Mouse (Mus musculus): ENCODE data around the gene Dedd2. TPM values are rescaled to one million over a fixed set of nuclear protein-coding genes. Genes with fewer than 3 reads are reported as not detected.
A peak's percentile ranks its signal among the peaks of the same experiment; 100 is the strongest.

Gene Dedd2
- polyA plus RNA-seq, 1 experiment from 2014 or later: 7.3 TPM

- WGBS: 80% methylated on average over 1 of the region's 1 CpGs
- Histone ChIP-seq H3K4me2 (replicated peaks; ENCODE audit: low read depth, low read length) (no peak overlapping the region), H3K9me3 (ENCODE audit: control insufficient read depth, low read length) (no peaks in the 10 kb centered on the region), H3K4me1 (replicated peaks; ENCODE audit: control insufficient read depth, insufficient read depth, low read length) (no peaks in the 10 kb centered on the region), H3K9ac (ENCODE audit: low read depth, low read length) (no peak overlapping the region), H3K4me3 (ENCODE audit: low read depth, low read length) (no peak overlapping the region), H3K27me3 (ENCODE audit: control insufficient read depth, insufficient read depth, low read length) (no peaks in the 10 kb centered on the region), H3K27ac (ENCODE audit: low read depth, low read length) (no peak overlapping the region), H3K36me3 (ENCODE audit: control insufficient read depth, insufficient read depth, low read length) (peaks cover 22% of the 10 kb centered on the region)
- ATAC-seq (ENCODE audit: low FRiP score) (no peak), DNase-seq (ENCODE audit: low spot score) (no peak)
Observed at GRCm38 (mm10) chr7:25227523-25228300, 7.3 kb upstream of the Dedd2 start.

- Histone ChIP-seq H3K27ac (ENCODE audit: low read depth, low read length) (no peak overlapping the region), H3K4me3 (ENCODE audit: low read depth, low read length) (peak overlapping the region; percentile 65; the same call in 1 of the 2 replicates), H3K4me2 (replicated peaks; ENCODE audit: low read depth, low read length) (peak overlapping the region; percentile 98; the same call in 1 of the 2 replicates), H3K36me3 (ENCODE audit: control insufficient read depth, insufficient read depth, low read length) (peaks cover 4% of the 10 kb centered on the region; the same call in 1 of the 2 replicates), H3K27me3 (ENCODE audit: control insufficient read depth, insufficient read depth, low read length) (no peaks in the 10 kb centered on the region), H3K9me3 (ENCODE audit: control insufficient read depth, low read length) (no peaks in the 10 kb centered on the region), H3K9ac (ENCODE audit: low read depth, low read length) (peak overlapping the region; percentile 62; the same call in 1 of the 2 replicates), H3K4me1 (replicated peaks; ENCODE audit: control insufficient read depth, insufficient read depth, low read length) (peaks cover 11% of the 10 kb centered on the region)
- no peak for DNase-seq (ENCODE audit: low spot score)
- WGBS: 90% methylated on average over 10 of the region's 10 CpGs
- no peak for ATAC-seq (ENCODE audit: low FRiP score)
Observed at GRCm38 (mm10) chr7:25222275-25222967, 2.0 kb upstream of the Dedd2 start.

- no peaks in the 10 kb centered on the region for H3K27me3 ChIP-seq (ENCODE audit: control insufficient read depth, insufficient read depth, low read length)
- peaks cover 4% of the 10 kb centered on the region; the same call in 1 of the 2 replicates for H3K36me3 ChIP-seq (ENCODE audit: control insufficient read depth, insufficient read depth, low read length)
- peaks cover 11% of the 10 kb centered on the region for H3K4me1 ChIP-seq (replicated peaks; ENCODE audit: control insufficient read depth, insufficient read depth, low read length)
- peak; percentile 99 for DNase-seq (ENCODE audit: low spot score)
- H3K9ac ChIP-seq (ENCODE audit: low read depth, low read length): peak within 1 kb of the TSS; percentile 62
- peak within 1 kb of the TSS; percentile 98 for H3K4me2 ChIP-seq (replicated peaks; ENCODE audit: low read depth, low read length)
- H3K4me3 ChIP-seq (ENCODE audit: low read depth, low read length): peak within 1 kb of the TSS; percentile 65
- H3K9me3 ChIP-seq (ENCODE audit: control insufficient read depth, low read length): no peaks in the 10 kb centered on the region
- peak; percentile 95 for ATAC-seq (ENCODE audit: low FRiP score)
- WGBS: under 1% methylated on average over 45 of the region's 45 CpGs
- H3K27ac ChIP-seq (ENCODE audit: low read depth, low read length): peak within 1 kb of the TSS; percentile 74; the same call in 1 of the 2 replicates
Observed at GRCm38 (mm10) chr7:25221102-25221883, 878 bp upstream of the Dedd2 start, which contains the start of gene Zfp526. TSS of gene Zfp526 (plus strand) at chr7:25221425.

- Histone ChIP-seq H3K27ac (ENCODE audit: low read depth, low read length) (no peak overlapping the region), H3K4me3 (ENCODE audit: low read depth, low read length) (peak overlapping the region; percentile 65), H3K36me3 (ENCODE audit: control insufficient read depth, insufficient read depth, low read length) (peaks cover 2% of the 10 kb centered on the region; the same call in 1 of the 2 replicates), H3K27me3 (ENCODE audit: control insufficient read depth, insufficient read depth, low read length) (no peaks in the 10 kb centered on the region), H3K4me2 (replicated peaks; ENCODE audit: low read depth, low read length) (peak overlapping the region; percentile 98), H3K9ac (ENCODE audit: low read depth, low read length) (peak overlapping the region; percentile 74), H3K4me1 (replicated peaks; ENCODE audit: control insufficient read depth, insufficient read depth, low read length) (peaks cover 11% of the 10 kb centered on the region), H3K9me3 (ENCODE audit: control insufficient read depth, low read length) (no peaks in the 10 kb centered on the region)
- DNase-seq (ENCODE audit: low spot score): peak; percentile 95
- ATAC-seq (ENCODE audit: low FRiP score): peak; percentile 72
- 3% methylated on average over 31 of the region's 31 CpGs for WGBS
Observed at GRCm38 (mm10) chr7:25219756-25220456, 509 bp downstream of the Dedd2 start.

GRCm38 (mm10) chr7:25219416-25219750 lies 1.0 kb downstream of the Dedd2 start:
- ATAC-seq (ENCODE audit: low FRiP score) (peak; percentile 50), DNase-seq (ENCODE audit: low spot score) (no peak)
- Histone ChIP-seq H3K9me3 (ENCODE audit: control insufficient read depth, low read length) (no peaks in the 10 kb centered on the region), H3K36me3 (ENCODE audit: control insufficient read depth, insufficient read depth, low read length) (no peaks in the 10 kb centered on the region), H3K4me1 (replicated peaks; ENCODE audit: control insufficient read depth, insufficient read depth, low read length) (peaks cover 11% of the 10 kb centered on the region), H3K27ac (ENCODE audit: low read depth, low read length) (no peak overlapping the region), H3K4me3 (ENCODE audit: low read depth, low read length) (peak overlapping the region; percentile 65), H3K4me2 (replicated peaks; ENCODE audit: low read depth, low read length) (peak overlapping the region; percentile 98), H3K27me3 (ENCODE audit: control insufficient read depth, insufficient read depth, low read length) (no peaks in the 10 kb centered on the region), H3K9ac (ENCODE audit: low read depth, low read length) (peak overlapping the region; percentile 74)
- under 1% methylated on average over 16 of the region's 16 CpGs for WGBS

GRCm38 (mm10) chr7:25218705-25219415 lies 1.6 kb downstream of the Dedd2 start:
- 0 out of 2 replicates have a peak overlapping the region, but pooled peaks have one; percentile 45 for H3K27ac ChIP-seq (ENCODE audit: low read depth, low read length)
- no peaks in the 10 kb centered on the region for H3K27me3 ChIP-seq (ENCODE audit: control insufficient read depth, insufficient read depth, low read length)
- no peaks in the 10 kb centered on the region for H3K9me3 ChIP-seq (ENCODE audit: control insufficient read depth, low read length)
- WGBS: under 1% methylated on average over 45 of the region's 53 CpGs
- no peaks in the 10 kb centered on the region for H3K36me3 ChIP-seq (ENCODE audit: control insufficient read depth, insufficient read depth, low read length)
- ATAC-seq (ENCODE audit: low FRiP score) (peak; percentile 41), DNase-seq (ENCODE audit: low spot score) (peak; percentile 81)
- H3K4me2 ChIP-seq (replicated peaks; ENCODE audit: low read depth, low read length): peak overlapping the region; percentile 98
- H3K4me3 ChIP-seq (ENCODE audit: low read depth, low read length): peak overlapping the region; percentile 65
- H3K9ac ChIP-seq (ENCODE audit: low read depth, low read length): peak overlapping the region; percentile 74
- peaks cover 11% of the 10 kb centered on the region for H3K4me1 ChIP-seq (replicated peaks; ENCODE audit: control insufficient read depth, insufficient read depth, low read length)

- Histone ChIP-seq H3K4me1 (replicated peaks; ENCODE audit: control insufficient read depth, insufficient read depth, low read length) (peaks cover 11% of the 10 kb centered on the region), H3K4me3 (ENCODE audit: low read depth, low read length) (no peak overlapping the region)
Observed at GRCm38 (mm10) chr7:25217653-25218395, 2.6 kb downstream of the Dedd2 start.

More at GRCm38 (mm10) chr7:25217653-25218395, 2.6 kb downstream of the Dedd2 start:
- Histone ChIP-seq H3K9ac (ENCODE audit: low read depth, low read length) (no peak overlapping the region; the same call in 1 of the 2 replicates), H3K4me2 (replicated peaks; ENCODE audit: low read depth, low read length) (no peak overlapping the region), H3K9me3 (ENCODE audit: control insufficient read depth, low read length) (no peaks in the 10 kb centered on the region), H3K27me3 (ENCODE audit: control insufficient read depth, insufficient read depth, low read length) (no peaks in the 10 kb centered on the region), H3K27ac (ENCODE audit: low read depth, low read length) (no peak overlapping the region), H3K36me3 (ENCODE audit: control insufficient read depth, insufficient read depth, low read length) (no peaks in the 10 kb centered on the region)
- DNase-seq (ENCODE audit: low spot score) (no peak), ATAC-seq (ENCODE audit: low FRiP score) (no peak)
- WGBS: 69% methylated on average over 12 of the region's 12 CpGs

All from hindbrain, embryonic 11.5 days (tissue).